Mouse (Mus musculus): ENCODE measurements around the gene Klf16.

DNA sequence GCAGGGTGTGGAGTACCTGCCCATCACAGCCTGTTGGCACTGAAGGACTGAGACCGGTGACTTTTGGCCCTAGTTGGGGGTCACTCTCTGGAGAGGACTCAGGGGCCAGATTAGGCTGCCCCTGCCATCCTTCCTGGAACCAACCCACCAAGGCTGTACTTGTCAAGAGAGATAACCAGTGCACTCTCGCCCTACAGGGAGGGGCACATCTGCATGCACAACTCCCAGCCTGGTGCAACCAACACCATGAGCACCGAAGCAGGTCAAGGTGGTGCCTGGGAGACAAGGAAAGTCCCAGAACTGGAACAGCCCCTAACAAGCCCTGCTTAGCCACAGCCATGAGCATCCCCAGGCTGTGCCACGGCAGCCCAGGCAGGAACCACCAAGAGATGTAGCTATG is 30.2 kb downstream of the Klf16 start:
- TF ChIP-seq CTCF (IDR thresholded peaks at IDR 0.05) (no peak), POLR2A (IDR thresholded peaks at IDR 0.05; ENCODE audit: insufficient read depth, low read depth, low read length) (no peak), EP300 (IDR thresholded peaks at IDR 0.05; ENCODE audit: insufficient read depth, low read depth, low read length) (no peak)

Measured in heart, adult 2 months (tissue).